Mouse (Mus musculus): Measurements from ENCODE around the gene Catip. TPM values are rescaled to one million over a fixed set of nuclear protein-coding genes. Genes with fewer than 3 reads are reported as not detected.

Catip gene
- total RNA-seq, 4 experiments from 2014 or later: 1.4 to 2.5 (median 1.8) TPM

DNA sequence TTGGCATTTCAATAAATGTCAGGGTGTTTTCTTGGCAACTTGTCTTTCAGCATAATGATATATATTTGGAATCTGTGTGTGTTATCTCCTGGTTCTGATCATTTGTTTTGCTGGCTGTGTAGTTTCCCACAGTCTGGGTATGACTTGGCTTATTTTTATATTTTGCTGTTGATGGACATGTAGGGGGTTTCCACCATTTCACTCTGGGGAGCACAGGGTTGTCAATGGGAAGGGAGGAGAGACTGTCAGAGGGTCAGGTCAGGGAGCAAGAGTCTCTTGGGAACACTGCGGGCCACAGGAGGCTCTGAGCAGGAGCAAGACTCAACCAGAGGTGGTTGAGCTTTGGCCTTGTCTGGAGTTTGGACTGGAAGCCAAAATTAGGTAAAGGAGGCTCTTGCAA is 19.6 kb upstream of the Catip start:
- DNase-seq (ENCODE audit: low spot score in 2 of 2): no peak

DNA sequence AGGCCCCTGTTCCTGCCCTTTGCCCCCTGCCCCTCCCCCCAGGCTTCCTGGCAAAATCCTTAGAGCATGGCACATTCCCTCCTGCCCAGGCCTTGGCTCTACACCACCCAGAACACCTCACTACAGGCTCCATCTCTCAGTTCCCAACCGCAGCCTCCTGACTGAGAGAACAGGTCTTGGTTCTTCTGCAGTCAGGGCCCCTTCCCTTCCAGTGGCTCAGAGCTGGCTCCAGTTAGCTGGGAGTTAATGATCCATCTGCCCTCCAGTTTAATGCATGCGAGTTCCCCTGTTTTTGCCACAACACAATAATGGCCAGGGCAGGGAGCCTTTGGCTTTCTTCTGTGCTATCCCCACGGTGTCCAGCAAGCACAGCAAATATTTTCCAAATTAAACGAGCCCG is 18.7 kb upstream of the Catip start:
- DNase-seq (ENCODE audit: low spot score in 2 of 2): no peak

DNA sequence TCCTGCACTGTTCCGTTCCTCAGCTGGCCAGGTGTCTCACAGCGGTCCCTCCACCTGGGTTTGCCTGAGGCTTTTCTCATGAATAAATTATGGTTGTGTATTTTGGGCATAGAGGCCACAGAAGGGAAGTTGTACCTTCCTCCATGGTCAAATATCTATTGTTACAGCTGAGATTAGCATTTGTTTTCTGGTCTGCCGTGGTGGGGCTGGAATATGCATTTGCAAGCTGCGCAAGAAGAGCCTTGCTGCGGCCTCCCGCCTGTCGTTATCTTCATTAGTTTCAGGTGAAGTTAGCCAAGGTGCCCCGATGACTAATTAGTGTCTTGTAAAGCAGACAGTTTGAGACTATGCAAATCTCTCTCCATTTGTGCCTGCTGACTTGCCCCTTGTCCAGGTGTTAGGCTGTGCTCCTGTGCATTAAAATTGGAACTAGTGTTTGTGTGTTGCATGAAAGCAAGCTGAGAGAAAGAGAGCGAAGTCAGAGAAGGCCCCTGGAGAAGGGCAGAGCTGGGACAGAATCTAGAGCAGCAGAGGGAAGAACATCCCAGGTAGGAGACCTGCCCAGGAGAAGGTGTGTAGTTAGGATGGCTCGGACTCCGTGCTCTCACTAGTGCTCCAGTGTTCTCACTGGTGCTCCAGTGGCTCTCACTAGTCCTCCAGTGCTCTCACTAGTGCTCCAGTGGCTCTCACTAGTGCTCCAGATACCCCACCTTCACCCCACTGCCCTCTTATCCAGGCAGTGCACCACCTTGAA is 17.6 kb upstream of the Catip start:
- DNase-seq (ENCODE audit: low spot score in 2 of 2): no peak

DNA sequence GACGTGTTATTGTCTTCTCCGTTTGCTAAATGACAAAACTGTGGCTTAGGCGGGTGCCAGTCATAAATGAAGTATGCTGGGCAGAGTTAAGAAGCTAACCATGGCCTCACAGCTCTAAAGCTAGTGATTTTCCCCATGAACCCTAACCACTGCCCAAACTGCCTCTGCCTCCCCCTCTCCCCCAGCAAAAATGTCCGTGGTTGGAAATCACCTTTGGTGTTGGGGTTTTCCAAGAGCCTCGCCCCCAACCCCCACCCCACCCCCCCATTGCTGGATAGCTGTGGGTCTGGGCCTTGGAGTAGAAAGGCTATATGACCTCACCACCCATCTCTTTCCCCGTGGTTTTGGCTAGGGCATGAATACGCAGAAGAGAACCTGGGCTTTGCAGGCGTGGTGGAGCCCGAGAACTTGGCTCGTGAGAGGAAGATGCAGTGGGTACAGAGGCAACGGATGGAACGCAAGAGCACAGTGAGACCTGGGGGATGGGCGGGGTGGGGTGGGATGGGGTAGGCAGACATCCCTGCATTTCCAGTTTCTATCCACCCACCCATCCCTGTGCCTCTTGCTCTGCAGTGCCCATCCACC is 10.6 kb upstream of the Catip start:
- DNase-seq (ENCODE audit: low spot score in 2 of 2): no peak

DNA sequence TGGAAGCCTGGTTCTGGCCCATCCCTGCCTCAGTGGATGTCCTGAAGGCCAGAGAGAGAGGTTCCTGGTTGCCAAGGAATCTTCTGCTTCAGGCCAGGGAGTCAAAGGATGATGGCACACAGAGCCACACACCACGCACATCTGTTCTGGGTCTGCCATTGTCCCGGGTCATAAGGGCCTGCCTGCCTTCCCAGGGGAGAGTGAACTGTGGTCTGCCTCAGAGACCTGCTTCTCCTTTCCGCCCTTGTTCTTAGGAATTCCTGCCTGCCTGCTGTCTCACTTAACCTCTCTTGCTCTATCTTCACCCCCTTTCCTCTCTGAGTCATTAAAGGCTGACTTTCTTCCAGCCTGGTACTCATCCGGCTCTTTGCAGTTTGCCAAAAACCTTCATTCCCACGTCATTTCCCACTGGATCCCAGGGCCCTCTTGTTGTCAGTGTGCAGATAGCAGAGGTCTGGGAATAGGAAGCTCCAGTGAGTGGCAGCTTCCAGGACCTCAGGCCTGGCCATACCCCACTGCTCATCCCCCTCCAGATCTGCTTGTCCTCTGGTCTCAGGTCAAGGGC is 9.3 kb upstream of the Catip start:
- DNase-seq (ENCODE audit: low spot score in 2 of 2): no peak

DNA sequence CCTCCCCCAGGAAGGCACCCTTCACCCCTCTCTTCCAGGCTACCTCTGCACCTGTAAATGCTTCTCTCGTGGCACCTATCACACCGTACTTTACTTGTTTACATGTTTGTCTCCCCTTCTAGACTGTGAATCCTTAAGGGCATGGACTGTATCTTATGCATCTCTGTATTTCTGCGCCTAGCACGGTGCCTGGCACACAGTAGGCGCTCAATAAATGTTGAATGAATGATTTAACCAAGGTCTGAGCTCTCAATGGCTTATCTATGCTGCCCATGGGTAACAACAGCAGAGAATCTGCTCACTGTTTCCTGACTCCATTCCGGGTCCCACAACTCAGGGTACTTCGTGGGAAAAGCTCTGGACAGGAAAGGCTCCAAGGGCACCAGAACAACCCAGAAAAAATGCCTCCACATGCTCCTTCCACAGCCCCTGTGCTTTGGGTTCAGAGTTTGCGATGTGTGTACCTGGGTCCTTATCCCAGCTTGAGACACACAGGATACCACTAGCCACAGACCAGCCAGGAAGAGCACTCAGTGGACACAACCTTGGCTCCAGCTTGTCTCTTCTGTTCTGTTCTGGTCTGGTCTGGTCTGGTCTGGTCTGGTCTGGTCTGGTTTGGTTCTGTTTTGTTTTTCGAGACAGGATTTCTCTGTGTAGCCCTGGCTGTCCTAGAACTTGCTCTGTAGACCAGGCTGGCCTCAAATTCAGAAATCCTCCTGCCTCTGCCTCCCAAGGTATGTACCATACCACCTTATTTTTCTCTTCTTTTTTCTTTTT is 8.3 kb upstream of the Catip start:
- DNase-seq (ENCODE audit: low spot score in 2 of 2): no peak

DNA sequence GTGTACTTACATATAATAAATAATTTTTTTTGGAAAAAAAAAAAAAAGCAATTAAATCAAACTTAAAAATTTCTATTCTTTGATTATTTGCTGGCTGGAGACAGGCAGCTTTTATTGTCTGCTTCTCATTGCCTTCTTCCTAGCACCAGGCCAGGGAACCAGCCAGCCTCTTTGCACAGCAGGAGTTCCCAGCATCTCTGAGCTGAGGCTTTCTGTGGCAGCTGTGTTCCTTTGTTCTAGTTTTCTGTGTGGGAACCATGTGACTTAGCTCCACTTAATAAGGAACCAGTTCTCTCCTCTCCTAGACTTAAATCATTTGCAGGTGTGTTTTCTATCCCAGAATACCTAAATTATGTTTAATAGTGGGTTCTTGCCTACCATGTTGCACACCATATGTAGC is 4.4 kb upstream of the Catip start:
- no peak for DNase-seq (ENCODE audit: low spot score in 2 of 2)

DNA sequence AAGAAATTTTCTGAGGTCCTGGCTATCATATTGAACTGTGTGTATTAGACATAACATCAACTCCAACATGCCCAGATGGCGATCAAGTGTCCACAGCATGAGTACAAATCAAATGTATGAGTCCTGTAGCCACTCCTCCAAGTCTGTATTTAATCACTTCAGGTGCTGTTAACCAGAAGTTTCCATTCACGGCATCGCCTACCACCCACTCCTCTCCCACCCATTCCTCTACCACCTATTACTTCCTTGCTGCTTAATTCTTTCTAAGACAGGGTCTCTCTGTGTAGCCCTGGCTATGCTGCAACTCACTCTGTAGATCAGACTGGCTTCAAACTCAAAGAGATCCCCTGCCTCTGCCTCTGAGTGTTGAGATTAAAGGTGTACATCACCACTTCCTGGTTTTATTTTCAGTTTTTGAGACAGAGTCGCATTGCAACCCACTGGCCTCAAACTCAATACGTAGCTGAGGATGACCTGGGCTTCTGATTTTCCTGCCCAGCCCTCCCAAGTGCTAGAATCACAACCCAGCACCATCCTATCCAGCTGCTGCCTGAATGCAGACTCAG is 1.9 kb upstream of the Catip start:
- DNase-seq (ENCODE audit: low spot score in 2 of 2): no peak

DNA sequence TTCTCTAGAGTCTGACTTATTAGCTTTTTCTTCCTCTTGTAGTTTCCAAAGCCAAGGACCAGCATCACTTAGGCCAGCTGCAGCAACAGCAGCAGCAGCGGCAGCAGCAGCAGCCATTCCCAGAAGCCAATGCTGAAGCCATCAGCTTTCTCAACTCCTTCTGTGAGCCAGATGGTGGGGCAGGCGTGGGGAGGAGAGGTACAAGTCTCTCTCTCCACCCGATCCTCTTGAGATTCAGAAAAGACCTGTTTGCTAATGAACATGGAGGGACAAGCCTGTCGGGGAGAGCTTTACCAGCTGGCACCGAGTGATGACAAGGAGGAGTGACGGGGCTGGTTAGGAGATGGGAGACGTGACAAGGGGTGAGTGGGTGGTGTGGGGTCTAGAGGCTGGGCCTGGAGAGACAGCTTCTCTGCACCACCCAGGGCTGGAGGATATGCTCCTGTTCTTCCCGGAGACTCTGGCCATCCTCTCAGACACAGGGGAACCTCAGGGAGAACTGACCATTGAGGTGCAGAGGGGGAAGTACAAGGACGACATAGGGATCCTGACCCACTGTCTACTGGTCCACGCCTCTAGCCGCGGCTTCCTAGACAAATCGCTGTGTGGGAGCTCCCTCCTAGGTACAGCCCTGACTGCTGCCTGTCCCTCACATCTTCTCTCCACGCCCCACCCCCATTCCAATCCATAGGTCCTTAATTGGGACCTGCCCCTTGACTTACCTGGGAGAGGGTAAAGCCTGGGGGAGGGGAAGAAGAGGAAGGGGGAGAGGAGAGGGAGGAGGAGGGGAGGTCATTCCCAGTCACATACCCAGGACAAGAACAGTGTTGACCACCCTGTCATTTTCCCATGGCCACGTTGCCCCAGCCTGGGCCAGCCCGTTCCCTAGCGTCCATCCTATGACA is 669 bp downstream of the Catip start:
- no peak for DNase-seq (ENCODE audit: low spot score in 2 of 2)

DNA sequence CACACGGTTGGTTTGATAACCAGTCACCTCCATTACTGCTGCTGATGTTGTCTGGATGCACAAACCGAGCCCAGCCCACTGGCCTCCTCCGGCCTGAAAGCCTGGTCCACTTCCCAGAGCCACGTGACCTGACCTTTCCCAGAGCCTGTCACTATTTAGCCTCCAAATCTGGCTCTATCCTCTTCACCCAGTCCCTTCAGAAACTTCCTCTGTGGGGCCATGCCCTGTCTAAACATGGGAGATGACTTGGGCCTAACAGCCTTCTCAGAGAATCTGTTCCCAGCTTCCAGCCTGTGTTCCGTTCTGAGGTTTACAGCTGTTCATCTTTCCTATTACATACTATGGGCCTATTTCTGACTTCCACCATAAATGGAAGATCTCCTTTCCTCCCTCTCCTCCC is 1.5 kb downstream of the Catip start:
- no peak for DNase-seq (ENCODE audit: low spot score in 2 of 2)

DNA sequence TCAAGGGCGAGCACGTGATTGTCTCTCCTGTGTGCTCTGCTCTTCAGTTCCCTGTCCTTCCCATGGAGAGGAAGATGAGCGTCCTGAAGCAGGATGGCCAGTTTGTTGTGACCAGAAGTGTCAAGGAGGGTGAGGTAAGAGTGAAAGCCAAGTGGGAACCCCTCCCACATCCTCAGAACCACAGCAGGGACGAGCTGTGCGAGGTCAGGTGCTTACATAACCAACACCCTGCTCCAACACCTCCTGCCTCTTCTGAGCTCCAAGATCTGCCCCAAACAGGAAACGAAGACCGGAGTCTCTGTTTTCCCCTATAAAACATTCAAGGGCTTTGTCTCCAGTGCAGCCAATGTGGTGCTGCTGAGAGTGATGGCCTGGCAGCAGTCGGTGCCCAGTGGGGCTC is 2.4 kb downstream of the Catip start:
- DNase-seq (ENCODE audit: low spot score in 2 of 2): no peak

DNA sequence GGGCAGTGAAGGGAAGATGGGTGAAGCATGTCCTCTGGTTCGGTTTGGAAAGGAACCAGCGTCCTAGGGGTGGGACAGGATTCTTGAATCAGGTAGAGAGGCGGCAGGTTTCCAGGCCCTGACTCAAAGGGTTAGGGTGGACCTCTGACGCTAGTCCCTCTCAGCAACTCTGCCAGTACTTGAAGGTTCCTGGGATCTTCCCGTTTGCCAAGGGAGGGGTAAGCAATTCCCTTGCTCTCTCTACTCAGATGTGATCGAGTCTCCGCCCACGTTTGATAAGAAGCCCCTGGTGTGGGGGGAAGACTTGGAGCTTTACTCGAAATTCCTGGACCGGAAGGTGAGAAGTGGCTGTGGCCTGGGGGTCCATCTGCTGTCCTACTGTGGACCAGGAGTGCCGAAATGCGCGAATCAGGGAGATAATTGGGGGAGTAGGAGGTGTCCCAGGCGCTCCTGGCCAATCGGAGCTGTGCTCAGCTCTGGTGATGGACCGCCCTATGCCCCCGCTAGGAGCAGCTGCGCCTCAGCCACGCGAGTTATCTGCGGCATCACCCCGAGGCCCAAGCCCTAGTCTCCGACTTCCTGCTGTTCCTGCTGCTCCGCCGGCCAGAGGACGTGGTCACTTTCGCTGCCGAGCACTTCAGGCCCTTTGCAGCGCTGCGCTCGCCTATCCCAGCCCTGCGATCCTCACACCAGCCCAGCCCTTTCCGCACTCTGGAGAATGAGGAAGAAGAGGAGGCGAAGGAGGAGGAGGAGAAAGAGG is 6.2 kb downstream of the Catip start:
- peak in 1 of 2 experiments; percentile 20 for DNase-seq (ENCODE audit: low spot score in 2 of 2)

DNA sequence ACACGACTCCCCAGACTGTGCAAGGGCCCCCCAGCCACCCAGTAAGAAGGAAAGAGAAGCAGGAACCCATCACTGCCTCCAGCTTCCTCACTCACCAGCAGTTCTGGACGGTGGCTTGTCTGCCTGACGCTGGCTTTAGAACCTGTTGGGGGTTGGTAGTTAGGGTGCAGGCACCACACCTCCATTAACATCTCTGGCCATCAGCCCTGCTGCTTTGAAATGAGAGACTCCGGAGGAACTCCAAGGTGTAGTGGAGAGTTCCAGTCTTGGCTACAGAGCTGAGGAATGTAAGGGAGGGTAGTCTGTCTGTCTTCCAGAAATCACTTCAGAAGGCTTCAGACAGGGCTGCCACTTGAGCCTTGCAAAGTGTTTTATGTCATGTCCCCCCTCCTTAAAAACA is 8.1 kb downstream of the Catip start:
- no peak for DNase-seq (ENCODE audit: low spot score in 2 of 2)

DNA sequence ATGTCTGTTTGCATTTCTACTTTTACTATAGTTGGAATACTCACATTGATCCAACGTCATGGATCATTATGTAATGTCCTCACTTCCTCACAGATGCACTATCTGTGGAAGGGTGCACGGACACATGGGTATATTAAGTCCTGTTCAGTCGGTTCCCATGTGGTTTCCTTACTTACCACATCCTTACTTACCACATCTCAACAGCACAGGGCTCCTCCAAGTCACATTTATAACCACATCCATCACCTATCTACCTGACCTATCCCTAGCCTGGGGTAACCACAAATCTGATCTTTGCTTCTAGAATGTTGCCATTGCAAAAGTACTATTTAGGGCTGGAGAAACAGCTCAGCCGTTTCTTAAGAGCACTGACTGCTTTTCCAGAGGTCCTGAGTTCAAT is 11.5 kb downstream of the Catip start:
- no peak for DNase-seq (ENCODE audit: low spot score in 2 of 2)

DNA sequence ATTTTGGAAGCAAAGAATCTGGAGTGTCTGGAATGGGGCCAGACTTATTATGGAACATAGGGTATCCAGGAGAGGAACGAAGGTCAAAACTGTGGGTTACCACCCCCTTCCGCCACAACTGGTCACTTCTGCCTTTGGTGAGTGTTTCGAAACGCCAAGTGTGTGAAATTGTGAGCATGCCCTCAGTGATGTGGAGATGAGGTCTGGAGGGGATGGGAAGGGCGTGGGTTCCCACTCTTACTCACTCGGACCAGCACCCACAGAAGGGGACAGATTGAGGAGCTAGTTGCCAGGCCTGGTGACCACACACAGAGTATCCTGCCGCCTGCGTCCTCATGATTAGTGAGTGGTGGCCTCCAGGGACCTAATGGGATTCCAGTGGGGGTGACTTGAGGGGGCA is 13.1 kb downstream of the Catip start, which contains the start of gene Slc11a1:
TSS of gene Slc11a1 (plus strand) at position 216 of the 400 bp plus-strand sequence.
- no peak for DNase-seq (ENCODE audit: low spot score in 2 of 2)

DNA sequence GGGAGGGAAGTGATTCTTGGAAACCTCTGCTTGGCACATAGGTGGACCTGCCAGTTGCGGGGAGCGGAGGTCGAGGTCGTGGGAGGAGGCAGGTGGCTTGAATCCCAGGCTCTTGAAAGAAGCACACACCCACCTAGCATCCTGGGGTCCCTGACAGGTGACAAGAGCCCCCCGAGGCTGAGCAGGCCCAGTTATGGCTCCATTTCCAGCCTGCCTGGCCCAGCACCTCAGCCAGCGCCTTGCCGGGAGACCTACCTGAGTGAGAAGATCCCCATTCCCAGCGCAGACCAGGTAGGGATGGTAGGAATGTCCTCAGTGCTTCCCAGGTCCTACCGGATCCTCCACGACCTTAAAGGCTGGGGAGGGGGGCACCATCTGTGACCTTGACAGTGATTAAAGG is 13.7 kb downstream of the Catip start:
- no peak for DNase-seq (ENCODE audit: low spot score in 2 of 2)

DNA sequence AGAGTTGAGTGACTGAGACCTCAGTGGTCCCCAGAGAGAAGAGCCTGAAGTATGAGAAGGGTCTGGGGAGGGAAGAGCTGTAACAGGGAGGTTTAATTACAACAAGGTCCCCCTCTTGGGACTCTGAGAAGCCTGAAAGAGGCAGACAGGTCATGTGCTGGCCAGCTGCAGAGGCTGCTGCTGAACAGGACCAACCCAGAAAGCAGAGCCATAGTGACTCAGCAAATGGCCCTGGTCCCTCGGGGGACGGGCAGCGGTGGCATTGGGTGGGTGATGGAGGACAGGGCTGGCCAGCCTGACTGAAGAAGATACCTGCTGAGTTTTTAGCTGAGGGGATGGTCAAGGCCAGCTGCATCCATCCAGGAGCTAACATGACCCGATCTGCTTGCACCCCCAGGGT is 14.5 kb downstream of the Catip start:
- DNase-seq (ENCODE audit: low spot score in 2 of 2): no peak

DNA sequence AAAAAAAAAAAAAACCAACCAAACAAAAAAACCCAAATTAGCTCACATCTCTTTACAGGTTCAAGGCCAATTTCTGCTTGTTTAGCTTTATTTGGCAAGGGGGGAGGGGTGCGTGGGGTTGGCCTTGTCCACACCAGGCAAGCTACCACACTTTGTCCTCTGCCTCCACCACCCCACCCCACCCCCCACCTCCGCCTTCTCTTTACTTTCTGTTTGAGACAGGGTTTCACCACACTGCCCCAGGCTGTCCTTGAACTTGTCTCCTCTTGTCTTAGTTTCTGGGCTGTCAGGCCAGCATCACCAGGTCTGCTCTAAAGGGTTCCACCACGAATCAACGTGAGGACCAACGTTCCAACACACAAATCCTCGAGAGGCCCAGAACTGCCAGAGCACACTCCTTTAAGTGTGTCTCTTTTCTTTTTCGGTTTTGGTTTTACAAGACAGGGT is 17.2 kb downstream of the Catip start:
- DNase-seq (ENCODE audit: low spot score in 2 of 2): no peak

DNA sequence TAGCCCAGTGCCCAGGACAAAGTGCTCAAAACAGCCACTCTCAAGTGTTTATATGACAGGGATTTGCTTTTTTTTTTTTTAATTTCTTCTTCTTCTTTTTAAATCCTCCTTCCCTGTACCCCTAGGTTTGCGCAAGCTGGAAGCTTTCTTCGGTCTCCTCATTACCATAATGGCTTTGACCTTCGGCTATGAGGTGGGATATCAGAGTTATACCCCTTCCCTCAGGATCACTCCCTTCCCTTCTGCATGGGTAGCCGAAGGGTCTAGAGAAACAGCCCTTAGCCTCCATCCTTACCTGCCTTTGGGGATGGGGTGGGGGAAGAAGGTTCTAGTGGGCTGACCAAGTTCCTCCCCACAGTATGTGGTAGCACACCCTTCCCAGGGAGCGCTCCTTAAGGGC is 18.6 kb downstream of the Catip start:
- DNase-seq (ENCODE audit: low spot score in 2 of 2): no peak

DNA sequence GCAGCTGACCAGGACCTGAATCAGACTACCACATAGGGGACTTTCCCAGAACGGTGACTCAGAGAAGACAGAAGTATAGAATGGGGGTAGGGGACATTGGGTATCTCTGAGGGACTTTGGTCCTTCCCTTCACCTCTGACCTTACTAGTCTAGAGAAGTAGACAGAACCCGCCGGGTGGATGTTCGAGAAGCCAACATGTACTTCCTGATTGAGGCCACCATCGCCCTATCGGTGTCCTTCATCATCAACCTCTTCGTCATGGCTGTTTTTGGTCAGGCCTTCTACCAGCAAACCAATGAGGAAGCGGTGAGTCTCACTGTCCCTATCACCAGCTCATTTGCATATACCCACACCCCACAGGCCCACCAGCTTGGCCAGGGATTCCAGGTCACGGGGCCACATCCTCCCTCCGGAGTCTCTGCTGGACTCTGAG is 19.7 kb downstream of the Catip start:
- no peak for DNase-seq (ENCODE audit: low spot score in 2 of 2)

All from left cerebral cortex, adult 8-10 months (tissue).